Mouse (Mus musculus) midbrain, embryonic 12.5 days (tissue): ENCODE data around the gene Atp5g1. TPM values are rescaled to one million over a fixed set of nuclear protein-coding genes. Genes with fewer than 3 reads are reported as not detected.

Experiments used
- ATAC-seq: fragments of 200-750 bp; cut with Nextera tagmentation; 2 replicates; pipeline ENCODE4 v1.8.0; 2017; ENCODE audit warnings: low read depth, moderate TSS enrichment, moderate library complexity; ENCODE audit not compliant: low FRiP score
- H3K27ac ChIP-seq: fragments of 300-500 bp; sonication (generic); replicated peaks from 2 replicates; pipeline ENCODE4 v1.5.1; 2016; ENCODE audit warnings: mild to moderate bottlenecking
- H3K27me3 ChIP-seq: fragments of 300-500 bp; sonication (generic); 2 replicates; pipeline ENCODE4 v1.6.1; 2016; ENCODE audit warnings: mild to moderate bottlenecking
- H3K36me3 ChIP-seq: fragments of 300-500 bp; sonication (generic); 2 replicates; pipeline ENCODE4 v1.6.1; 2016
- H3K4me1 ChIP-seq: fragments of 300-500 bp; sonication (generic); 2 replicates; pipeline ENCODE4 v1.6.1; 2016
- H3K4me2 ChIP-seq: fragments of 300-500 bp; sonication (generic); replicated peaks from 2 replicates; pipeline ENCODE4 v1.6.1; 2016; ENCODE audit warnings: mild to moderate bottlenecking, moderate library complexity
- H3K4me3 ChIP-seq: fragments of 300-500 bp; sonication (generic); 2 replicates; pipeline ENCODE4 v1.5.1; 2016; ENCODE audit warnings: mild to moderate bottlenecking
- H3K9ac ChIP-seq: fragments of 300-500 bp; sonication (generic); replicated peaks from 2 replicates; pipeline ENCODE4 v1.6.1; 2016; ENCODE audit warnings: mild to moderate bottlenecking, moderate library complexity
- H3K9me3 ChIP-seq: fragments of 300-500 bp; sonication (generic); 2 replicates; pipeline ENCODE4 v1.6.1; 2016; ENCODE audit warnings: mild to moderate bottlenecking
- WGBS: fragments of 180-500 bp; shearing (Covaris S2); methylation state at CpG from one replicate; pipeline ENCODE4 v1.1.7; 2016; 5-methylcytosine and 5-hydroxymethylcytosine counted together
- polyA plus RNA-seq: library from polyadenylated mRNA; unstranded; fragments of >200 nt; fragmentation: Nextera tagmentation; extraction: Ambion mirVana; gene quantifications from 2 replicates; pipeline ENCODE4 v1.2.1, GENCODE M21; 2016

Gene Atp5g1
- polyA plus RNA-seq, 1 experiment from 2014 or later: 364 TPM

GRCm38 (mm10) chr11:96092674-96093291 lies 17.3 kb upstream of the Atp5g1 start:
- Histone ChIP-seq H3K4me2 (no peak overlapping the region), H3K36me3 (no peaks in the 10 kb centered on the region), H3K9me3 (peaks cover 3% of the 10 kb centered on the region; the same call in 1 of the 2 replicates), H3K27me3 (peaks cover 4% of the 10 kb centered on the region; the same call in 1 of the 2 replicates), H3K4me3 (no peak overlapping the region), H3K4me1 (no peaks in the 10 kb centered on the region), H3K9ac (no peak overlapping the region), H3K27ac (no peak overlapping the region)
- no peak for ATAC-seq
- 49% methylated on average over 7 of the region's 7 CpGs for WGBS

GRCm38 (mm10) chr11:96091073-96091472 lies 15.6 kb upstream of the Atp5g1 start:
- H3K9me3 ChIP-seq: peaks cover 3% of the 10 kb centered on the region; the same call in 1 of the 2 replicates
- no peaks in the 10 kb centered on the region for H3K36me3 ChIP-seq
- no peak overlapping the region for H3K4me3 ChIP-seq
- H3K4me1 ChIP-seq: no peaks in the 10 kb centered on the region
- WGBS: 60% methylated on average over 2 of the region's 2 CpGs
- H3K27ac ChIP-seq: no peak overlapping the region
- no peak for ATAC-seq
- H3K27me3 ChIP-seq: no peaks in the 10 kb centered on the region; the same call in 1 of the 2 replicates
- no peak overlapping the region for H3K9ac ChIP-seq
- no peak overlapping the region for H3K4me2 ChIP-seq

- Histone ChIP-seq H3K4me3 (no peak overlapping the region), H3K4me2 (no peak overlapping the region), H3K9ac (no peak overlapping the region), H3K4me1 (no peaks in the 10 kb centered on the region), H3K27me3 (no peaks in the 10 kb centered on the region; the same call in 1 of the 2 replicates), H3K9me3 (peaks cover 3% of the 10 kb centered on the region; the same call in 1 of the 2 replicates), H3K36me3 (no peaks in the 10 kb centered on the region), H3K27ac (no peak overlapping the region)
- 84% methylated on average over 6 of the region's 6 CpGs for WGBS
- ATAC-seq: no peak
These were observed 12.5 kb upstream of the Atp5g1 start for GRCm38 (mm10) chr11:96087981-96088380.

- 79% methylated on average over 3 of the region's 3 CpGs for WGBS
- Histone ChIP-seq H3K27ac (no peak overlapping the region), H3K9me3 (no peaks in the 10 kb centered on the region), H3K27me3 (no peaks in the 10 kb centered on the region; the same call in 1 of the 2 replicates), H3K9ac (no peak overlapping the region), H3K4me1 (no peaks in the 10 kb centered on the region), H3K4me3 (no peak overlapping the region), H3K36me3 (no peaks in the 10 kb centered on the region), H3K4me2 (no peak overlapping the region)
- ATAC-seq: no peak
These were observed 7.2 kb upstream of the Atp5g1 start for GRCm38 (mm10) chr11:96082682-96083081.

DNA sequence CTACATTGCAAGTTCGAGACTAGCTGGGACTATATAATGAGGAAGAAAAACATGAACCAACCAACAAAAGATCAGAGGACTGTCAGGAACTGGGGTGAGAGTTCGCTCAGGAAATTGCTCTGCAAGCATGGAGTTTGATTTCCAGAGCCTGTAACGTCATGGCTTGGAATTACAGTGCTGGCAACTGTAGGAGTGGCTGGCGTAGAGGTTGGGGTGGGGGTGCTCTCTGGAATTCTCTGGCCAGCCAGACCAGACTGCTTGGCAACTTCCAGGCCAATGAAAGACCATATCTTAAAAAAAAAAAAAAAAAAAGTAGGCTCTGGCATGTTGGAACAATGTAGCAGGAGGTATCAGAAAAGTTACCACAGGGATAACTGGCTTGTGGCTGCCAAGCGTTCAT lies 5.3 kb upstream of the Atp5g1 start:
- no peak overlapping the region for H3K4me3 ChIP-seq
- no peak overlapping the region for H3K4me2 ChIP-seq
- ATAC-seq: no peak
- no peaks in the 10 kb centered on the region; the same call in 1 of the 2 replicates for H3K27me3 ChIP-seq
- H3K27ac ChIP-seq: no peak overlapping the region
- 86% methylated on average over 5 of the region's 5 CpGs for WGBS
- H3K9ac ChIP-seq: no peak overlapping the region
- H3K9me3 ChIP-seq: no peaks in the 10 kb centered on the region
- H3K4me1 ChIP-seq: 0 out of 2 replicates have a peak, but pooled peaks cover 2% of the 10 kb centered on the region
- no peaks in the 10 kb centered on the region for H3K36me3 ChIP-seq

GRCm38 (mm10) chr11:96076221-96077105 lies 993 bp upstream of the Atp5g1 start:
- Histone ChIP-seq H3K27ac (peak overlapping the region; percentile 60), H3K36me3 (peaks cover 16% of the 10 kb centered on the region), H3K9me3 (no peaks in the 10 kb centered on the region), H3K27me3 (no peaks in the 10 kb centered on the region), H3K4me3 (peak overlapping the region; percentile 85), H3K9ac (no peak overlapping the region; the same call in 1 of the 2 replicates), H3K4me1 (peaks cover 11% of the 10 kb centered on the region), H3K4me2 (peak overlapping the region; percentile 45)
- 70% methylated on average over 13 of the region's 13 CpGs for WGBS
- ATAC-seq: no peak

DNA sequence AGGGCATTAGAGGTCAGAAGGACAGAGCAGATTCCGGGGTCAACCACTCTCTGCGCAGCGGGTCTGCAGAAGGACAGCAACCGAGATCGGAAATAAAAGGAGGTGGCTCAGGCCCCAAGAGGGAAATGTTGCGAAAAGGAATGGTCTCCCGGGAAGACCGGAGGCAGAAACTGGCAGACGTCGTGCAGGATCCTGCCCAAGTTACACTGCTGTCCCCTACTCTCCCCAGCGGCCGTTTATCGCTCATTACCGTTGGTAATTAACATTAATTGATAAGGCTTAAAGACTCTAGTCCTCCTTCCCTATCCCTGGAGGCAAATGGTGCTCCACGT lies 327 bp downstream of the Atp5g1 start:
- 0 out of 2 replicates have a peak, but pooled peaks have one; percentile 1 for ATAC-seq
- no peaks in the 10 kb centered on the region for H3K27me3 ChIP-seq
- under 1% methylated on average over 15 of the region's 15 CpGs for WGBS
- H3K36me3 ChIP-seq: peaks cover 25% of the 10 kb centered on the region
- peak overlapping the region; percentile 65 for H3K27ac ChIP-seq
- no peaks in the 10 kb centered on the region for H3K9me3 ChIP-seq
- peaks cover 11% of the 10 kb centered on the region for H3K4me1 ChIP-seq
- peak overlapping the region; percentile 78 for H3K9ac ChIP-seq
- H3K4me3 ChIP-seq: peak overlapping the region; percentile 85
- H3K4me2 ChIP-seq: peak overlapping the region; percentile 95

GRCm38 (mm10) chr11:96074351-96075176 lies 906 bp downstream of the Atp5g1 start:
- peak overlapping the region; percentile 95 for H3K4me2 ChIP-seq
- H3K9me3 ChIP-seq: no peaks in the 10 kb centered on the region
- peak overlapping the region; percentile 65; the same call in 1 of the 2 replicates for H3K27ac ChIP-seq
- ATAC-seq: no peak
- H3K9ac ChIP-seq: peak overlapping the region; percentile 78
- no peaks in the 10 kb centered on the region for H3K27me3 ChIP-seq
- peak overlapping the region; percentile 85 for H3K4me3 ChIP-seq
- H3K36me3 ChIP-seq: peaks cover 28% of the 10 kb centered on the region
- peaks cover 11% of the 10 kb centered on the region for H3K4me1 ChIP-seq
- WGBS: 31% methylated on average over 17 of the region's 17 CpGs

DNA sequence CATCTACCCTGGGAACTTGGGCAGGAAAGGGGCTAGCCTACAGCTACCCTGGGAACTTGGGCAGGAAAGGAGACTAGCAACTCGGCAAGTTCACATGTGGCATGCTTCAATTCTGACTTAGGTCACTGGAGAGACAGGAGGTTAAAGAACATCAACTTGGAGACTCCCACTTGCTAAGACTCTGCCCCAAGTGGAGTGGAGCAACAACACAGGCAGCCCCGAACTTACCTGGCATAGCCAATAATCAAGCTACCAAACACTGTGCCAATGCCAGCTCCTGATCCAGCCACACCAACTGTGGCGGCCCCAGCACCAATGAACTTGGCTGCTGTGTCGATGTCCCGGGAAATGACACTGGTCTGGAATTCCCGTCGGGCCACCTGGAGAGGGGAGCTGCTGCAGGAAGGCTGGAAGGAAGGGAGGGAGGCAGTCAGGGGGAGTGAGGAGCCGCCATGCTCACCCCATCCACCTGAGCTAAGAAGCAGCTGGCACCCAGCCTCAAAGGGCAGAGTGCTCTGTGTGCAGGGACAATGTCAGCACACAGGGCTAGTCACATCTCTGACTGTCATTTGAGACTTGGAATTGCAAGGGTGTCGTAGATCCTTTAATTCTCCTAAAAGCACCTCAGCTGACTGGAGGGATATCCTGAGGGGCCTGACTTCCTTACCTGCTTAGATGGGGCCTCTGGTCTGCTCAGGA lies 2.0 kb downstream of the Atp5g1 start:
- no peak overlapping the region for H3K4me2 ChIP-seq
- no peak overlapping the region for H3K4me3 ChIP-seq
- no peak overlapping the region for H3K27ac ChIP-seq
- 81% methylated on average over 8 of the region's 9 CpGs for WGBS
- H3K4me1 ChIP-seq: peaks cover 11% of the 10 kb centered on the region
- no peaks in the 10 kb centered on the region for H3K27me3 ChIP-seq
- ATAC-seq: no peak
- no peaks in the 10 kb centered on the region for H3K9me3 ChIP-seq
- peaks cover 28% of the 10 kb centered on the region for H3K36me3 ChIP-seq
- H3K9ac ChIP-seq: no peak overlapping the region

DNA sequence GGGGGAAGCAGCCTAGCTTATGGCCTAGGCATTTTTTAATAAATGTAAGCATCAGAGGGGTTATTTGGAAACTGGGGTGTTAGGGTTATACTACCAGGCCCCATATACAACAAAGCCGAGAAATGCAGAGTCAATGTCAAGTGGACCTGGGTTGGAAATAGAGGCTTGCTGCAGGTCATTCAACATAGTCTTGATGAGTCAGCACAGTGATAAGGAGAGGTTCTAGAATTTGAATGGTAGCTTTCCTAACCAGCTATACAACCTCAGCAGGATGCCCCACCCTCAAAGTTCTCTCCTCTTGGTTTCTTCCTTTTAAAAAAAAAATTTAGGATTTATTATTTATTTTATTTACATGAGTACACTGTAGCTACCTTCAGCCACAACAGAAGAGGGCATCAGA lies 4.5 kb downstream of the Atp5g1 start:
- Histone ChIP-seq H3K4me3 (no peak overlapping the region), H3K4me1 (peaks cover 9% of the 10 kb centered on the region), H3K4me2 (no peak overlapping the region), H3K36me3 (peaks cover 28% of the 10 kb centered on the region), H3K9me3 (no peaks in the 10 kb centered on the region), H3K27ac (no peak overlapping the region), H3K27me3 (no peaks in the 10 kb centered on the region), H3K9ac (no peak overlapping the region)
- ATAC-seq: no peak
- 100% methylated on average over 1 of the region's 1 CpGs for WGBS

GRCm38 (mm10) chr11:96070353-96070752 lies 5.1 kb downstream of the Atp5g1 start:
- no peak overlapping the region for H3K27ac ChIP-seq
- WGBS: 94% methylated on average over 7 of the region's 7 CpGs

More at GRCm38 (mm10) chr11:96070353-96070752, 5.1 kb downstream of the Atp5g1 start:
- Histone ChIP-seq H3K27me3 (no peaks in the 10 kb centered on the region), H3K9me3 (no peaks in the 10 kb centered on the region), H3K4me1 (peaks cover 13% of the 10 kb centered on the region), H3K9ac (no peak overlapping the region), H3K4me3 (no peak overlapping the region), H3K4me2 (no peak overlapping the region), H3K36me3 (peaks cover 28% of the 10 kb centered on the region)
- ATAC-seq: no peak
